Mouse (Mus musculus) heart, adult 9 months (tissue): Measurements from ENCODE around the gene Gm10840.
A peak's percentile ranks its signal among the peaks of the same experiment; 100 is the strongest.
"Not testable (repeated sequence)": the region's sequence is repeated elsewhere in the genome, so short reads cannot be mapped to it uniquely, and the experiment has no call there.

Experiments
- DNase-seq, 2 experiments: peaks; one replicate each; pipeline ENCODE4 v3.0.0; 2022; ENCODE audit warnings: low spot score in 2 of 2

Gm10840 gene

DNA sequence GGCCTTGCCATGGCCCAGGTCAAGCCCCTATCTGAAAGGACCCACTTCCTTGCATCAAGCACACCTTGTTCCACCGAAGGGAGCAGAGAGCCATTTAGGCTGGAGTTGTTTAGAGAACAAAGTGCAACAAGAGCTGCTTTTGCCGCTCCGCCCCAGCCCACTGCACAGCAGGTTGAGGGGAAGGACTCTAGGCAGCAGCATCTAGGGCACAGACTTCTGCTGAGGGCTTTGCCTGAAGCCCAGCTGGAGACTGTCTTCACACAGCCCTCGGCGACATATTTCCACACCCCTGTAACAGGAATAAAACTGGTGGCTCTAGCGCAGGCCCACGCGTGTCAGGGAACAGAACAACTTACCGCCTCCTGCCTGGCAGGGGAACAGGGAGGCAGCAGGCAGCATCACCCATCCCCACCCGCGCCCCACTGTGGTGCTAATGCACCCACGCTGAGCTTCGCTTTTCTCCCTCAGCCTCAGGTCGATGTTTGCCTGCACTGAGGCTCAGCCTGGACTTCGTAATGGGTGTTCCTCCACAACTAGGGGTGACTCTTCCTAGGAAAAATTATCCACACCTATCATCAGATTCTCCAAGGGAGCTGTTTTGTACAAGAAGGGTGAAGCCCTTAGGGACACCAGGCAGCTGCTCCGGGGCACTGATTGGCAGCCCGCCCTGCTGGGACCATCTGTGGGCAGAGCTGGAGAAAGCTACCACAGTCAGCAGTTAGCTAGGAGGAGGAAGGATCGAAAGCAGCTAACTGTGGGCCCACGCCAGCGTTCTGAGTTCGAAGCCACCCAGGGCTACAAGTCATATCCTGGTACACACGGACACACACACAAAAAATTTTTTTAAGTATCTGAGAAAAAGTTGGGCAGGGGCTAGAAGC, at the start of gene Gm10840, which contains the start of gene Limd2:
Gm10840 (plus strand) TSS at position 10 of the 881 bp plus-strand sequence.
Limd2 (minus strand) TSS at position 20 of the 881 bp plus-strand sequence.
- no peak for DNase-seq

DNA sequence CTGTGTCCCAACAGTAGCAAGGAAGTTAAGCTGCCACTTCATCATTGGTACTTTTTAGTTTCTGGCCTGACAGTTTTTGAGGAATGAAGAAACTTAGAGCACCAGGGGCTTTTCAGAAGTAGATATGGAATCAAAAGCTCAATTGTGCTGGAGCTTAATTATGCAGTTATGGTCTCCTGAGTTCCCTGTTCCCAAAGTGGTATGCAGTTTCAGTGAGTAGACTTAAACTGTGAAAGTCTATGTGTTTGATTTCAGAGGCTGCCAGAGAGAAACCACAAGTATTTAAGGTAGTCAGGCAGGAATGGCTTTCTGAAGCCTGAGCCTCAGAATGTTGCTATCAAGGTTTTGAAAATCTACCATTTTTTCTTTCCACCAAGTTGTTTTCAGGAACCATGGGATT, 49.0 kb upstream of the Gm10840 start:
- no peak for DNase-seq

DNA sequence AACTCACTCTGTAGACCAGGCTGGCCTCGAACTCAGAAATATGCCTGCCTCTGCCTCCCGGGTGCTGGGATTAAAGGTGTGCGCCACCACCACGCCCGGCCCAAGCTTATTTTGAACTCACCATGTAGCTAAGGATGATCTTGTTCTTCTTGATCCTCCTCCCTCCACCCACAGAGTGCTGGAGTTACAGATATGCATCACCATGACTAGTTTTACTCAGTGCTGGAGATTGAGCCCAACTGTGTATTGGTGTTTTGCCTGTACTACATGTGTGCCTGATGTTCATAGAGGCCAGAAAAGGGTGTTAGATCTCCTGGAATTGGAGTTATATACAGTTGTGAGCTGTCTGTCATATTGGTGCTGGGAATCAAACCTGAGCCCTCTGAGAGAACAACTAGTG, 38.4 kb upstream of the Gm10840 start:
- DNase-seq, result no peak

DNA sequence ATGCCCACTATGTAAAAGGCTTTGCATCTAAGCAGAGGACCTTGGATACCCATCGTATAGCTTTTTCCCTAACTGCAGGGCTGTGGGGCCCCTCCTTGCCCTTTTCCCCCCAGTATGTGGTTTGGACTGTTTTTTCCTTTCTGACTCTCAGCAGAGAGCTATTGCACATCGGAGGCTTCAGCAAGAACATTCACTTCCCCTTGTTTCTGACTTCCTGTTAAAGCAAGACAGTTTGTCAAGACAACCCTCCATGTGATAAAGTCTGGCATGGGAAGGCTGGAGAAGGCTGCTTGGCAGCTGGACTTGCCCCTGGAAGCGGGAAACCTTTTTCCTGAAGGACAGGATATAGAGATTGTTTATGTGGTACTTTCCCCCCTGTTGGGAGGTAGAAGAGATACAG, 37.9 kb upstream of the Gm10840 start:
- DNase-seq, result peak; percentile 29 to 64

DNA sequence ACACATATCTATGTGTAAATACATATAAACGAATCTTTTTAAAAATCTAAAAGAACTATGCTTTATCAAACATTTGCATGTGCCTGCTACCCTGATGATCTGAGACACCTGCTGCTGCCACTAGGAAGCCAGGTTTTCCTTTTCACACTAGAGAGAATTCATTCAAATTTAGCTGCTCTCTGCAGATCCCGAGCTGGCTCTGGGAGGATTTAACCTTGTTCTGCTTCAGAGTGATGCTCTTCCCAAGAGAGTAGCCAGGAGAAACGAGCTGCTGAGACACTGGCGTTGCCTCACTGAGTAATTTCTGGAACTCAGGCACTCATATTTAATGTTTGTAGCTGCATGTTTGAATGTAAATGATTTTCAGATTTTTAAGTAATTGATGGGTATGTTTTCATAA, 35.9 kb upstream of the Gm10840 start:
- no peak for DNase-seq

DNA sequence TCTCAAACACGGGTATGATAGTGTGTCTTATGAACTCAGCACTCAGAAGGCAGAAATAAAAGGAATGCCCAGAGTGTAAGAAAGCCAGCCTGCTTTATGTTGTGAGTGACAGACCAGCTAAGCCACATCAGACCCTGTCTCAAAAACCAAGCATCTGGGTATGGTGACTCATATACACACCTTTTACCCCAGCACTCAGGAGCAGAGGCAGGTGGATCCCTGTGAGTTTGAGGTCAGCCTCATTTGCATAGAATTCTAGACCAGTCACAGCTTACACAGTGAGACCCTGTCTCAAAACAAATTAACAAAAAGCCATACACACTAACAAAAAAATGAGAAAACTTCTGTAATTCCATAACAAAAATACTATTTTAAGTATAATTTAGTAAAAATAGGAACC, 34.8 kb upstream of the Gm10840 start:
- DNase-seq, result no peak

DNA sequence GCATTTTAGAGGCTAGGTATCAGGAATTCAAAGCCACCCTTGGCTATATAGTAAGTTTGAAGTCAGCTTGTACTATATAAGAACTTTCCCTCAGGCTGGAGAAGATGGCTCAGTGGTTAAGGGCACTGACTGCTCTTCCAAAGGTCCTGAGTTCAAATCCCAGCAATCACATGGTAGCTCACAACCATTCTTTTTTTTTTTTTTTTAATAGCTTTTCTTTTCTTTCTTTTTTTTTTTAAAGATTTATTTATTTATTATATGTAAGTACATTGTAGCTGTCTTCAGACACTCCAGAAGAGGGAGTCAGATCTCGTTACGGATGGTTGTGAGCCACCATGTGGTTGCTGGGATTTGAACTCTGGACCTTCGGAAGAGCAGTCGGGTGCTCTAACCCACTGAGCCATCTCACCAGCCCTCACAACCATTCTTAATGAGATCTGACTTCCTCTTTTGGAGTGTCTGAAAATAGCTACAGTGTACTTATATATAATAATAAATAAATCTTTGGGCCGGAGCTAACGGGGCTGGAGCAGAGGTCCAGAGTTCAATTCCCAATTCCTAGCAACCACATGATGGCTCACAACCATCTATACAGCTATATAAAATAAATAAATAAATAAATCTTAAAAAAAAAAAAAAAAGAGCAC, 33.8 kb upstream of the Gm10840 start:
- not testable (repeated sequence) for DNase-seq

DNA sequence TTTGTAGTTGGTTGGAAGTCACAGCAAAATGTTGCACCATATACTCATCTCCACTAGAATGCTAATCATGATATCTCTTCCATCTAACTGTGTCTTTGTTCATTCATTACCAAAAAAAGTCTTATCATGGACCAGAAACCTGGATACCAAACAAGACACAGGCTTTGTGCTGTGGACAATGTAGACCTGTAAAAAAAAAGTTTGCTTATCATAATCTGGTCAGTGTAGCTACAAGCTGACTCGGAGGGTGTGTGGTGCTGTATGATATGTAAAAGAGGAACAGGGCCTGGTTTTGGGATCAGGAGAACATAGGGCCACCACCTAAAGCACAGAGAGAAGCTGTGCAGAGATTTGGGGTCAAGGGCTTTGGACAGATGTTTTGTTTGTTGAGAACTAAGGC, 31.2 kb upstream of the Gm10840 start:
- no peak for DNase-seq

DNA sequence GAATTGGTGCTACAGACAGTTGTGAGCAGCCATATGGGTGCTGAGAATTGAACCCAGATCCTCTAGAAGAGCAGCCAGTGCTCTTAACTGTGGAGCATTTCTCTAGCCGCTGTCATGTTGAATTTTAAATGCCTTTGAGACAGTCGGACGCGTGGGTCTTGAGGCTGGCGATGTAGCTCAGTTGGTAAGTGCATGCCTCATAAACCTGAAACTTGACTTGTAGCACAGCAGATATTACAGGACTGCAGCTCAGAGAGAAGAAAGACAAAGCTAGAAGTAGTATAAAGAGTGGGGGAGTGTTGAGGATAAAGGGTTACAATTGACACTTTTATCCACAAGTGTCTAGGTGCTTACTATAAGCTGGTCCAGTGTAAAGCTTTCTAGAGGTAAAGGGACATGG, 28.1 kb upstream of the Gm10840 start:
- DNase-seq, result no peak

DNA sequence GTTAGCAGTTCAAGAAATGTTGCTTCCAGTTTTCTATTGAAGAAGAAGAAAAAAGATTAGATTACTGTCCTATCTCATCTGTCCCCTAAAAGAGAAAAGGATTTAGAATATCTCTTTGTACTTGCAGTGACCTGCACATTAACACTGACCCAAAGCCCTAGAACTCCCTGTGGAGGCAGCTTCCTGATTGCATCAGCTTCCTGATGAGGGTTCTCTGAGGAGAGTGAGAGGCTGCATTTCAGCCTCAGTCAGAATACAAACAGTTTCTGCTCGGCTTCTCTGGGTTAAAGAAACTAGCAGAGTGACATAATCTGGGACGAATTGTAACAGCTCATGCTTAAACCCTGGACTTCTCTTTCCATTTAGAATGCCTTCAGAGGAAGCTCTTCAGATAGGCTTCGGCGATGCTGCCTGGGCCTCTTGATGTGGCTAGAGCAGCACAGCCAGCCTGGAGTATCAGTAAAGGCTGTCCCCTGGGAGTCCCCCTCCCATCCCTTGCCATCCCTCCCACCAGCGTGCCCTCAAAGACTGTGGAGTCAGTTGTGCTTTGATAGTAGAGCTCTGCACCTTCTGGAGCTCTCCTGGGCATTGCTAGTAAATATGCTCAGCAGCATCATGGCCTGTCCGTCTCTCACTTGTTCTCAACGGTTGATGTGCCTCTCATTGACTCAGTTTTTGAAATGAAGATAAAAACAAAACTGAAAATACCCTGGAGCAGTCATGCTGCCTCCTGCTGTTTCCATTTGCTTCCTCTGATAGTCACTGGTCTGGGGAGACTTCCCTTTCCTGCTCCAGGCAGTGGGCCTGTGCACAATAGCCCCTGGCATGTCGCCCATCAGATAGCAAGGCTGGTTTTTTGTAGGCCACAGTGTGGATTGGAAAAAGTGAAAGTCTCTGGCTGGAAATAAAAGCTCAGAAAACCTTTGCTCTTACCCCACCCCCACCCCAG, 25.8 kb upstream of the Gm10840 start:
- peak; percentile 90 to 92 for DNase-seq

DNA sequence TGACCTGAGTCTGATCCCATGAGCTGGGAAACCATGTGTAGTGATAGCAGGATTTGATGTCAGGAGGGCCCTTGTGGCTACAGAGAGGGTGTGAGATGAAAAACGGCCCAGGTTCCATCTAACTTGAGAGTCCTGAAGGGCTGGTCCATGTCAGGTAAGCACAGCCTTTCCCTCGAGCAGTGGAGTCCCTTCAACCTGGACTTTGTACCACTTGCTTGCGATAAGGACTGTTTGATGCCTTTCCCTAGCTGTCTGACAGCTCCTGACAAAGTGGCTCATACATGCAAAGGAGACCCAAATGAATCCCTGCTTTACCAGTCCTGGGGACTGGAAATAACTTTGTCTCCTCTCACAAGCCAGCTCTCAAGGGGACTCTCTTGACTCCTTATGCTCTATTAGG, 9.4 kb upstream of the Gm10840 start:
- DNase-seq, result no peak

DNA sequence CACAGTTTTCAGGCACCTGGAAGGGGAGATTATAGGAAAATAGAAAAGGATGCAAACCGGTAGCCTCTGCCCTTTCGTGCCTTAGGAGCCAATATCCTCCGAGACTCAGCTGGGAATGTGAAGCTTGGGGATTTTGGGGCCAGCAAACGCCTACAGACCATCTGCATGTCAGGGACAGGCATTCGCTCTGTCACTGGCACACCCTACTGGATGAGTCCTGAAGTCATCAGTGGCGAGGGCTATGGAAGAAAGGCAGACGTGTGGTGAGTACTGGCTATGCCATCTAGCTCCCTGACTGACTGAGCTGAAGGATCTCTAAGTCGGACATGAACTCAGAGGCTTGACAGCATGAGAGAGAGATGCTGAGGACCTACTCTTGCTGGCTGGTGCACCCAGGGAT, 8.5 kb upstream of the Gm10840 start:
- DNase-seq, result no peak

DNA sequence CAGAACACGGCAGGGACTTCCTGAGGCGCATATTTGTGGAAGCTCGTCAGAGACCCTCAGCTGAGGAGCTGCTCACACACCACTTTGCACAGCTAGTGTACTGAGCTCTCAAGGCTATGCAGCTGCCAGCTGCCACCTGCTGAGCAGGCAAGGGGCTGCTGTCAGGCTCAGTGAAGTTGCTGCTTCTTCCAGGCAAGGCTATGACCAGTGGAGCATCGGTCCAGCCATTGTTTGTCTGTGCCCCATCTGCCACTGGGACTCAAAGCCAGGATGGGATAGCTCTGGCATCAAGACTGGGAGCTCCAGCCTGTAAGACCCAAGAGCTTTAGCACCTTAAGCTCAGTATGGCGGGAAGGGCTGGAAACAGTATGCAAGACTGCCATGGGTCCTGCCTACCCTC, 6.6 kb upstream of the Gm10840 start:
- DNase-seq, result no peak

DNA sequence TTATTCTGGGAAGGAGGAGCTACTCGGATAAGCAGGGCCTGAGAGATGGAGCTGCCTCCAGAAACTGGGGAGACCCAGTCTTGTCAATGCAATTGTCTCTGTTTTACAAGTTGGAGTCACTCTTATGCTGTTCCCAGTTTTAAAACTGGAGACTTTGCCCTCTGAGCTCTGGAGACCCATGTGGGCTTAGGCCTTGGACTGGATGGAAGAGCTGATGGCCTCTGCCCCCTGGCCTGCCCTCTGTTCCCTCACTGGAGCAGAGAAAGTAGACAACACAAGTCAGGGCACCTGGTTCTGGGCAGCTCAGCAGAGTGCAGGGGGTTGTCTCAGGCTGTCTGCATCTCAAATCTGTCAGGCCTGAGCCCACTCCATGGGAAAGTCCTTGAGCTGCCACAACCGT, 5.9 kb upstream of the Gm10840 start:
- no peak for DNase-seq

DNA sequence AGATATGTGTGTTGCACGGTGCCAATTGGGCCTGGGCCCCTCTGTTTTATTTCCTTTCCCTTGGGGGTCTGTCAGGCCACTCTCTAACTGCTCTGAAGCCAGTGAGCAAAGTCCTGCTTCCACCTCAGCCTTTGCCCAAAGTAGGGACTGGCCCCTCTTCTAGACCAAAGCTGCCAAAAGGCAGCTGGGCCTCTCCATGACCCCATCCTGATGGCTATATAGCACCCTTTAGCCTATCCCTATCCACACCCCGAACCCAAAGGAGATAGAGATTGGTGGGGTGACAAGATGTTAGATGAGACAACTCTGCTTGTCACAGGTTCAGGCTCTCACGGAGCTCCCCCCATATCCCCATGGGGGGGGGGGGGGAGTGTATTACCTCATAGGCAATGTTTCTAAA, 4.9 kb upstream of the Gm10840 start:
- DNase-seq, result no peak

DNA sequence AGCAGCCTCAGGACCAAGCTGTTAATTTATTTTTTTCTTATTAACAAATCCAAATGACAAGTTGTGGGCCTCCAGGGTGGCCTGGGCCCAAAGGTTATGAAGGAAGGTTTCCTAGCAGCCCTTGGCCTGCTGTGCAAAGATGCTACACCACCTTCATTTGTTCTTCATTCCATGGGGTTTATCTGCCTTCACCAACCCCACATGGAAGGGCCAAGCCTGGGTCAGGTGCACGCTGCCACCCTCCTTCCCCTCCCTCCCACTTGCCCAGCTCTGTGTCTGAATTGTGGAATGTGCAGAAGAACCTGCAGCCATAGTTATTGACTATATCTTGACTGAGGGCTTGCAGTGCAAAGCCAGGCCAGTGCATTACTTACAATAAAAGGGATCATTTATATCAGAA, 4.4 kb upstream of the Gm10840 start:
- no peak for DNase-seq

DNA sequence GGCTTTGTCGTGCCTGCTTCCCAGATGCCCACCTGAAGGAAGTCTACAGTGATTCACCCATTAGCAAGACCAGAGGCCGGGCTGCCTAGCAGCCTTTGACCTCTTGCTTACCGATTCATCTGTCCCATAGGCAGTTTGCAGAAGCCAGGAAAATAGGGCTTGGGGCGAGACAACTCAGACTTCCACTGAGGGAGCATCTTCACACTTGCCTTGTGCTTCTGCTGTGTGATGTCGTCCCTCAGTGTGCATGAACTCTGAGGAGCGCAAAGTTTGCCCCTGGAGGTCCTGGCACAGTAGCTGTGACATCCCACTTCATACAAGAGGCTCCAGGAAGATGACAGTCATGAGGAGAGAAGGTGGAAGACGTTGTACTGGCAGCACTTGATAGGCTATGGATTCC, 3.5 kb upstream of the Gm10840 start:
- no peak for DNase-seq

DNA sequence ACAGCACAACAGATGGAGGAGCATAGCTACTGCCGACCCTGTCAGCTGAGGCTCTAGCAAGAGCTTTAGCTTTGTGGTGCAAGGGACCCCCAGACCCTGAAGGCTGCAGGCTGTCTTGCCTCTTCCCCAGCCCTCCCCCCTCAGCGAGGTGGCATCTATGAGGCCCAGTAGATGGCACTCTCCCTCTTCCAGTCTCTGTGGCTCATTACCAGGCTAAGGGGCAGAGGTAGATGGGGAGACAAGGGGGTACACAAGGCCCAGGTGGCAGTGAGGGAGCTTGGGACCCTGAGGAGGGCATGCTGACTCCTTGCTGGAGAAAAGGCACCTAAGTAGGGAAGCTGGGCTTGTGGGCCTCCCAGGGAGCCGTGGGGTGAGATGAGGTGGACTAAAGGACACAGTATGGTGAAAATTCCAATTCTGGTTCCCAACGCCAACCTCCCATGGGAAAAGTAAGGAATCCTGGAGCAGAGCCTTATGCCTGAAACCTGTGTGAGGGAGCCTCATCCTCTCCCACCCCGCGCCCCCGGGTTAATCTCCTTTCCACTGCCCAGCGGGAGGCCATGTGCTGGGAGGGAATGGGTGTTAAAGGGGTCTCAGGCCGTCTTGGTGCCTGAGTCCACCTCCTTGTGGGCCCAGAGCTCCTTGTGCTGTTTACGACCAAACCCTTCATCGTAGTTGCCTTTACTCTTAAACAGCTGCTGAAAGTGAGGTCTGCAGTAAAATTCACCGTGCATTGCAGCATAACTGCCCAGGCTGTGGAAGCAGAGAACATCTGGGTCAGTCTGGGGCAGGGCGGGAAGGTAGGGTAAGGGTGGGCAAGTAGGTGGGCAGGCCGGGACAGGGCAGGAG, 2.3 kb upstream of the Gm10840 start:
- DNase-seq, result no peak

DNA sequence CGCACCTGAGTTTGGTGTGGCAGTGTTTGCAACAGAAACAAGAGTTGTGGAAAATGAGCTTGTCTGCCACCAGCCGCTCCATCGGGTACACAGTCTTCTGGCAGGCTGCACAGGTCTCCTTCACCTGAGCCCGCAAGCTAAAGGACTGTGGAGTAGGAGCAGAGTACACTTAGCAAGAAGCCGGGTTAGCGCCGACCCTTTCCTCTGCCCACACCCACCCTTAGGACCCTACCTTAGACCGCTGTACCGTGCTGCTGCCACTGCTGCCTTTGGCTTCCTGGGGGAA, 1.8 kb upstream of the Gm10840 start:
- no peak for DNase-seq

DNA sequence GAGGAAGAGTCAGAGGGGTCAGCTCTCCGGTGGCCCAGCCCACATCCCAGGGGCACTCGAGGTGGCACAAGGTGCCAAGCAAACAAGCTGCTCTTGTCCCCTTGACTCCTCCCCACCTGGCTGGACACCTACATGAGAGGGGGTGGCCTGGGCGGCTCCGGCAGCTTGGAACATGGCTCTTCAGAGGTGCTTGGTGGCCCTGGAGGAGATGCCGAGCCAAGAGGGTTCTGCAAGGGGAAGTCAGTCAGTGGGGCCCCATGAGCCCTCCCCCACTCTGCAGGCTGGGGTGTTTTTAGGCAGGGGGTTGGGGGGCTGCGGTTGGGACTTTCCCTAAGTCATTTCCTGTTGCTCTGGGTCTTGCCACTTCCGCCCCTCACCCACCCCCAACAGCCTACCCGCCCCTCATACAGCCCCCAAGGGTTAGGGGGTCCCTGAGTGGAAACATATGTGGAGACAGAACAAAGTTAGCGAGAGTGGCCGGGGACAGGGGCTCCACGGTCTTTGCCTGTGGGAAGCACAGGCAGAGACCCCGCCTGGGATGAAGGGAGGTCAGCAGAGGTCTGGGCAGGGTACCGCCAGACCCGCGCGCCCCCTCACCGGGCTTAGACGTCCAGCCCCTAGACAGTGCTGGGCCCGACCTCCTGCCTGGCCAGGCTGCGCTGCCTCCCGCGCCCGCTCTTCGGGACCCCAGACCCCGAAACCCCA, 1.3 kb upstream of the Gm10840 start:
- DNase-seq, result peak in 1 of 2 experiments; percentile 60
